Mouse (Mus musculus): Measurements from ENCODE around the gene Ssbp4. TPM values are rescaled to one million over a fixed set of nuclear protein-coding genes. Genes with fewer than 3 reads are reported as not detected.

The Ssbp4 gene
- polyA plus RNA-seq, 1 experiment, result 52.6 TPM

- H3K27me3 ChIP-seq (ENCODE audit: control insufficient read depth), result peaks cover 28% of the 10 kb centered on the region
- no peaks in the 10 kb centered on the region for H3K9me3 ChIP-seq (ENCODE audit: control insufficient read depth, low read length)
- H3K4me1 ChIP-seq (ENCODE audit: control insufficient read depth), result peaks cover 78% of the 10 kb centered on the region
- no peak for TF ChIP-seq TAL1 (IDR thresholded peaks at IDR 0.05; ENCODE audit: low read length)
- no peak for TF ChIP-seq GATA1 (IDR thresholded peaks at IDR 0.05; ENCODE audit: low read length)
- H3K36me3 ChIP-seq (ENCODE audit: control insufficient read depth), result peaks cover 11% of the 10 kb centered on the region
- H3K4me3 ChIP-seq (replicated peaks), result peak overlapping the region; percentile 82
These were observed 1.7 kb downstream of the Ssbp4 start for GRCm38 (mm10) chr8:70606780-70607602.

GRCm38 (mm10) chr8:70605871-70606779 is 2.5 kb downstream of the Ssbp4 start:
- peaks cover 13% of the 10 kb centered on the region for H3K36me3 ChIP-seq (ENCODE audit: control insufficient read depth)
- no peaks in the 10 kb centered on the region for H3K9me3 ChIP-seq (ENCODE audit: control insufficient read depth, low read length)
- no peak overlapping the region for H3K4me3 ChIP-seq (replicated peaks)
- H3K27me3 ChIP-seq (ENCODE audit: control insufficient read depth), result peaks cover 28% of the 10 kb centered on the region
- TF ChIP-seq TAL1 (IDR thresholded peaks at IDR 0.05; ENCODE audit: low read length), result no peak
- no peak for TF ChIP-seq GATA1 (IDR thresholded peaks at IDR 0.05; ENCODE audit: low read length)
- peaks cover 73% of the 10 kb centered on the region for H3K4me1 ChIP-seq (ENCODE audit: control insufficient read depth)

- H3K4me1 ChIP-seq (ENCODE audit: control insufficient read depth), result peaks cover 69% of the 10 kb centered on the region
- H3K4me3 ChIP-seq (replicated peaks), result no peak overlapping the region
- peaks cover 22% of the 10 kb centered on the region for H3K36me3 ChIP-seq (ENCODE audit: control insufficient read depth)
- no peaks in the 10 kb centered on the region for H3K9me3 ChIP-seq (ENCODE audit: control insufficient read depth, low read length)
- peaks cover 18% of the 10 kb centered on the region for H3K27me3 ChIP-seq (ENCODE audit: control insufficient read depth)
- TF ChIP-seq GATA1 (IDR thresholded peaks at IDR 0.05; ENCODE audit: low read length) (no peak), TAL1 (IDR thresholded peaks at IDR 0.05; ENCODE audit: low read length) (no peak)
These were observed 4.1 kb downstream of the Ssbp4 start for GRCm38 (mm10) chr8:70604558-70604957.

- peaks cover 60% of the 10 kb centered on the region for H3K4me1 ChIP-seq (ENCODE audit: control insufficient read depth)
These were observed 6.4 kb downstream of the Ssbp4 start for GRCm38 (mm10) chr8:70602139-70602811.

GRCm38 (mm10) chr8:70601271-70601649 is 7.4 kb downstream of the Ssbp4 start:
- Histone ChIP-seq H3K27me3 (ENCODE audit: control insufficient read depth) (no peaks in the 10 kb centered on the region), H3K36me3 (ENCODE audit: control insufficient read depth) (peaks cover 51% of the 10 kb centered on the region), H3K4me3 (replicated peaks) (peak overlapping the region; percentile 33), H3K9me3 (ENCODE audit: control insufficient read depth, low read length) (peaks cover 11% of the 10 kb centered on the region), H3K4me1 (ENCODE audit: control insufficient read depth) (peaks cover 51% of the 10 kb centered on the region)
- TF ChIP-seq TAL1 (IDR thresholded peaks at IDR 0.05; ENCODE audit: low read length), result no peak

More at GRCm38 (mm10) chr8:70602139-70602811, 6.4 kb downstream of the Ssbp4 start:
- no peaks in the 10 kb centered on the region for H3K27me3 ChIP-seq (ENCODE audit: control insufficient read depth)
- H3K4me3 ChIP-seq (replicated peaks), result no peak overlapping the region
- H3K9me3 ChIP-seq (ENCODE audit: control insufficient read depth, low read length), result peaks cover 11% of the 10 kb centered on the region
- peaks cover 42% of the 10 kb centered on the region for H3K36me3 ChIP-seq (ENCODE audit: control insufficient read depth)
- TF ChIP-seq GATA1 (IDR thresholded peaks at IDR 0.05; ENCODE audit: low read length) (no peak), TAL1 (IDR thresholded peaks at IDR 0.05; ENCODE audit: low read length) (no peak)

- Histone ChIP-seq H3K36me3 (ENCODE audit: control insufficient read depth) (peaks cover 57% of the 10 kb centered on the region), H3K4me1 (ENCODE audit: control insufficient read depth) (peaks cover 51% of the 10 kb centered on the region)
These were observed 8.0 kb downstream of the Ssbp4 start for GRCm38 (mm10) chr8:70600473-70601270.

GRCm38 (mm10) chr8:70599507-70600290 is 9.0 kb downstream of the Ssbp4 start:
- H3K4me1 ChIP-seq (ENCODE audit: control insufficient read depth), result peaks cover 57% of the 10 kb centered on the region
- H3K36me3 ChIP-seq (ENCODE audit: control insufficient read depth), result peaks cover 58% of the 10 kb centered on the region

More at GRCm38 (mm10) chr8:70600473-70601270, 8.0 kb downstream of the Ssbp4 start:
- no peaks in the 10 kb centered on the region for H3K27me3 ChIP-seq (ENCODE audit: control insufficient read depth)
- TF ChIP-seq TAL1 (IDR thresholded peaks at IDR 0.05; ENCODE audit: low read length) (no peak), GATA1 (IDR thresholded peaks at IDR 0.05; ENCODE audit: low read length) (no peak)
- H3K9me3 ChIP-seq (ENCODE audit: control insufficient read depth, low read length), result peaks cover 11% of the 10 kb centered on the region
- no peak overlapping the region for H3K4me3 ChIP-seq (replicated peaks)

More at GRCm38 (mm10) chr8:70599507-70600290, 9.0 kb downstream of the Ssbp4 start:
- TF ChIP-seq GATA1 (IDR thresholded peaks at IDR 0.05; ENCODE audit: low read length) (no peak), TAL1 (IDR thresholded peaks at IDR 0.05; ENCODE audit: low read length) (no peak)
- Histone ChIP-seq H3K4me3 (replicated peaks) (no peak overlapping the region), H3K27me3 (ENCODE audit: control insufficient read depth) (no peaks in the 10 kb centered on the region), H3K9me3 (ENCODE audit: control insufficient read depth, low read length) (peaks cover 11% of the 10 kb centered on the region)
